Mouse (Mus musculus) forebrain, embryonic 10.5 days (tissue): ENCODE measurements around the gene Rnf135. TPM values are rescaled to one million over a fixed set of nuclear protein-coding genes. Genes with fewer than 3 reads are reported as not detected.
"Not testable (repeated sequence)": the region's sequence is repeated elsewhere in the genome, so short reads cannot be mapped to it uniquely, and the experiment has no call there.

Experiments used
- DNase-seq: peaks from one replicate; pipeline ENCODE4 v3.0.0-alpha.2; 2017; ENCODE audit warnings: low spot score; ENCODE audit errors: extremely low spot score
- H3K27ac ChIP-seq: fragments of 300-500 bp; sonication (generic); 2 replicates; pipeline ENCODE4 v1.5.1; 2016; ENCODE audit warnings: mild to moderate bottlenecking
- H3K27me3 ChIP-seq: fragments of 300-500 bp; sonication (generic); 2 replicates; pipeline ENCODE4 v1.6.1; 2016; ENCODE audit warnings: mild to moderate bottlenecking; ENCODE audit not compliant: poor library complexity, severe bottlenecking
- H3K36me3 ChIP-seq: fragments of 300-500 bp; sonication (generic); replicated peaks from 2 replicates; pipeline ENCODE4 v1.6.1; 2016; ENCODE audit warnings: mild to moderate bottlenecking, moderate library complexity
- H3K4me1 ChIP-seq: fragments of 300-500 bp; sonication (generic); 2 replicates; pipeline ENCODE4 v1.6.1; 2016
- H3K4me3 ChIP-seq: fragments of 300-500 bp; sonication (generic); 2 replicates; pipeline ENCODE4 v1.5.1; 2016; ENCODE audit warnings: mild to moderate bottlenecking, moderate library complexity
- H3K9me3 ChIP-seq: fragments of 300-500 bp; sonication (generic); 2 replicates; pipeline ENCODE4 v1.6.1; 2016; ENCODE audit warnings: mild to moderate bottlenecking, moderate library complexity
- WGBS: fragments of 180-500 bp; shearing (Covaris S2); methylation state at CpG from one replicate; pipeline ENCODE4 v1.1.7; 2016; 5-methylcytosine and 5-hydroxymethylcytosine counted together
- polyA plus RNA-seq: library from polyadenylated mRNA; unstranded; fragments of >200 nt; fragmentation: Nextera tagmentation; extraction: Ambion mirVana; gene quantifications from 2 replicates; pipeline ENCODE4 v1.2.1, GENCODE M21; 2016

Rnf135 gene
- 4.0 and 4.5 TPM in 2 replicates for polyA plus RNA-seq

- 2% methylated on average over 33 of the region's 33 CpGs for WGBS
- H3K27ac ChIP-seq = peak within 1 kb of the TSS; percentile 88
- H3K27me3 ChIP-seq = no peaks in the 10 kb centered on the region
- H3K9me3 ChIP-seq = no peaks in the 10 kb centered on the region
- no peaks in the 10 kb centered on the region for H3K36me3 ChIP-seq
- DNase-seq = peak; percentile 81
- peaks cover 9% of the 10 kb centered on the region for H3K4me1 ChIP-seq
- H3K4me3 ChIP-seq = peak within 1 kb of the TSS; percentile 71
Observed at GRCm38 (mm10) chr11:80183705-80184255, at the start of gene Rnf135. Gene Rnf135 (plus strand): TSS chr11:80183851.

- H3K36me3 ChIP-seq = peaks cover 99% of the 10 kb centered on the region
- H3K4me3 ChIP-seq = no peak overlapping the region
- H3K9me3 ChIP-seq = no peaks in the 10 kb centered on the region
- no peak for DNase-seq
- H3K4me1 ChIP-seq = no peaks in the 10 kb centered on the region
- WGBS = 87% methylated on average over 4 of the region's 4 CpGs
- no peak overlapping the region for H3K27ac ChIP-seq
- H3K27me3 ChIP-seq = no peaks in the 10 kb centered on the region
Observed at GRCm38 (mm10) chr11:80134744-80135143, 48.9 kb upstream of the Rnf135 start.

- H3K36me3 ChIP-seq = peaks cover 95% of the 10 kb centered on the region
- no peak overlapping the region for H3K4me3 ChIP-seq
- WGBS = 90% methylated on average over 11 of the region's 11 CpGs
- H3K4me1 ChIP-seq = peaks cover 5% of the 10 kb centered on the region
- no peaks in the 10 kb centered on the region for H3K27me3 ChIP-seq
- no peaks in the 10 kb centered on the region for H3K9me3 ChIP-seq
- DNase-seq = no peak
- H3K27ac ChIP-seq = no peak overlapping the region
Observed at GRCm38 (mm10) chr11:80135954-80136683, 47.5 kb upstream of the Rnf135 start.

- Histone ChIP-seq H3K4me3 (no peak overlapping the region), H3K27me3 (no peaks in the 10 kb centered on the region), H3K27ac (no peak overlapping the region), H3K9me3 (no peaks in the 10 kb centered on the region), H3K36me3 (peaks cover 88% of the 10 kb centered on the region), H3K4me1 (peaks cover 10% of the 10 kb centered on the region)
- 93% methylated on average over 13 of the region's 13 CpGs for WGBS
- DNase-seq = no peak
Observed at GRCm38 (mm10) chr11:80136786-80137185, 46.9 kb upstream of the Rnf135 start.

- peaks cover 78% of the 10 kb centered on the region for H3K36me3 ChIP-seq
- no peak overlapping the region for H3K27ac ChIP-seq
- no peak overlapping the region for H3K4me3 ChIP-seq
- DNase-seq = no peak
- H3K9me3 ChIP-seq = no peaks in the 10 kb centered on the region
- peaks cover 16% of the 10 kb centered on the region for H3K4me1 ChIP-seq
- no peaks in the 10 kb centered on the region for H3K27me3 ChIP-seq
- 90% methylated on average over 5 of the region's 5 CpGs for WGBS
Observed at GRCm38 (mm10) chr11:80137773-80138172, 45.9 kb upstream of the Rnf135 start.

- peak; percentile 89 for DNase-seq
- Histone ChIP-seq H3K27me3 (no peaks in the 10 kb centered on the region), H3K27ac (peak within 1 kb of the TSS; percentile 96), H3K4me3 (peak within 1 kb of the TSS; percentile 83), H3K36me3 (peaks cover 36% of the 10 kb centered on the region), H3K4me1 (peaks cover 21% of the 10 kb centered on the region), H3K9me3 (no peaks in the 10 kb centered on the region)
- under 1% methylated on average over 40 of the region's 40 CpGs for WGBS
Observed at GRCm38 (mm10) chr11:80141825-80142521, 41.7 kb upstream of the Rnf135 start, which contains the start of gene Tefm. Gene Tefm (minus strand): TSS chr11:80142175.

- H3K4me3 ChIP-seq = peak overlapping the region; percentile 83
- H3K27me3 ChIP-seq = no peaks in the 10 kb centered on the region
- WGBS = 50% methylated on average over 8 of the region's 8 CpGs
- no peaks in the 10 kb centered on the region for H3K9me3 ChIP-seq
- peak overlapping the region; percentile 96 for H3K27ac ChIP-seq
- DNase-seq = no peak
- peaks cover 21% of the 10 kb centered on the region for H3K4me1 ChIP-seq
- peaks cover 27% of the 10 kb centered on the region for H3K36me3 ChIP-seq
Observed at GRCm38 (mm10) chr11:80142872-80143271, 40.8 kb upstream of the Rnf135 start.

GRCm38 (mm10) chr11:80145787-80146275 is 37.8 kb upstream of the Rnf135 start:
- H3K9me3 ChIP-seq = no peaks in the 10 kb centered on the region
- 75% methylated on average over 10 of the region's 10 CpGs for WGBS
- no peaks in the 10 kb centered on the region for H3K27me3 ChIP-seq
- H3K4me3 ChIP-seq = no peak overlapping the region
- no peak overlapping the region for H3K27ac ChIP-seq
- no peaks in the 10 kb centered on the region for H3K36me3 ChIP-seq
- peaks cover 18% of the 10 kb centered on the region for H3K4me1 ChIP-seq
- DNase-seq = no peak

- Histone ChIP-seq H3K27ac (no peak overlapping the region), H3K36me3 (no peaks in the 10 kb centered on the region), H3K9me3 (no peaks in the 10 kb centered on the region), H3K27me3 (peaks cover 7% of the 10 kb centered on the region), H3K4me1 (peaks cover 5% of the 10 kb centered on the region), H3K4me3 (no peak overlapping the region)
- WGBS = 78% methylated on average over 6 of the region's 6 CpGs
- no peak for DNase-seq
Observed at GRCm38 (mm10) chr11:80147748-80148147, 35.9 kb upstream of the Rnf135 start.

GRCm38 (mm10) chr11:80148313-80148712 is 35.3 kb upstream of the Rnf135 start:
- Histone ChIP-seq H3K27ac (no peak overlapping the region), H3K9me3 (no peaks in the 10 kb centered on the region), H3K27me3 (peaks cover 13% of the 10 kb centered on the region), H3K36me3 (no peaks in the 10 kb centered on the region), H3K4me3 (no peak overlapping the region), H3K4me1 (no peaks in the 10 kb centered on the region)
- DNase-seq = no peak
- 52% methylated on average over 1 of the region's 1 CpGs for WGBS

- H3K4me1 ChIP-seq, H3K4me3 ChIP-seq, H3K36me3 ChIP-seq, H3K27ac ChIP-seq, DNase-seq, H3K9me3 ChIP-seq: not testable (repeated sequence)
- 56% methylated on average over 2 of the region's 4 CpGs for WGBS
- peaks cover 19% of the 10 kb centered on the region for H3K27me3 ChIP-seq
Observed at GRCm38 (mm10) chr11:80148974-80149373, 34.7 kb upstream of the Rnf135 start.

- H3K27me3 ChIP-seq = peaks cover 25% of the 10 kb centered on the region
- no peak overlapping the region for H3K4me3 ChIP-seq
- peaks cover 10% of the 10 kb centered on the region for H3K4me1 ChIP-seq
- H3K36me3 ChIP-seq = no peaks in the 10 kb centered on the region
- DNase-seq = no peak
- WGBS = 88% methylated on average over 8 of the region's 8 CpGs
- no peak overlapping the region for H3K27ac ChIP-seq
- H3K9me3 ChIP-seq = no peaks in the 10 kb centered on the region
Observed at GRCm38 (mm10) chr11:80149412-80150023, 34.1 kb upstream of the Rnf135 start.
